Mouse (Mus musculus) forebrain, embryonic 16.5 days (tissue): ENCODE results near the gene Tmem260. TPM values are rescaled to one million over a fixed set of nuclear protein-coding genes. Genes with fewer than 3 reads are reported as not detected.
A peak's percentile ranks its signal among the peaks of the same experiment; 100 is the strongest.
"Not testable (repeated sequence)": the region's sequence is repeated elsewhere in the genome, so short reads cannot be mapped to it uniquely, and the experiment has no call there.

Experiments
- ATAC-seq: fragments of 200-750 bp; cut with Nextera tagmentation; 2 replicates; pipeline ENCODE4 v1.8.0; 2017; ENCODE audit warnings: mild to moderate bottlenecking, moderate library complexity
- H3K27ac ChIP-seq: fragments of 300-500 bp; sonication (generic); 2 replicates; pipeline ENCODE4 v1.5.1; 2014; ENCODE audit warnings: low read length, control low read depth
- H3K27me3 ChIP-seq: fragments of 300-500 bp; sonication (generic); replicated peaks from 2 replicates; pipeline ENCODE4 v1.6.1; 2014; ENCODE audit warnings: low read length; ENCODE audit not compliant: control insufficient read depth, insufficient read depth
- H3K36me3 ChIP-seq: fragments of 300-500 bp; sonication (generic); 2 replicates; pipeline ENCODE4 v1.6.1; 2014; ENCODE audit not compliant: control insufficient read depth, insufficient read depth
- H3K4me1 ChIP-seq: fragments of 300-500 bp; sonication (generic); replicated peaks from 2 replicates; pipeline ENCODE4 v1.6.1; 2014; ENCODE audit warnings: low read length; ENCODE audit not compliant: control insufficient read depth, insufficient read depth
- H3K4me2 ChIP-seq: fragments of 300-500 bp; sonication (generic); 2 replicates; pipeline ENCODE4 v1.6.1; 2014; ENCODE audit warnings: mild to moderate bottlenecking, low read length, control low read depth
- H3K4me3 ChIP-seq: fragments of 300-500 bp; sonication (generic); replicated peaks from 2 replicates; pipeline ENCODE4 v1.5.1; 2014; ENCODE audit warnings: mild to moderate bottlenecking, low read length, control low read depth
- H3K9ac ChIP-seq: fragments of 300-500 bp; sonication (generic); replicated peaks from 2 replicates; pipeline ENCODE4 v1.6.1; 2014; ENCODE audit warnings: low read depth, low read length, control low read depth
- H3K9me3 ChIP-seq: fragments of 300-500 bp; sonication (generic); 2 replicates; pipeline ENCODE4 v1.6.1; 2016; ENCODE audit warnings: low read length; ENCODE audit not compliant: control insufficient read depth
- WGBS: fragments of 180-500 bp; shearing (Covaris S2); extraction: QIAGEN DNeasy Blood & Tissue Kit; methylation state at CpG from one replicate; pipeline ENCODE4 v1.1.7; 2014; 5-methylcytosine and 5-hydroxymethylcytosine counted together
- polyA plus RNA-seq: library from polyadenylated mRNA; unstranded; fragments of >200 nt; fragmentation: Nextera tagmentation; extraction: Ambion mirVana; gene quantifications from 2 replicates; pipeline ENCODE4 v1.2.1, GENCODE M21; 2015

Gene Tmem260
- polyA plus RNA-seq, 1 experiment from 2014 or later, result 19.0 TPM

- no peak for ATAC-seq
- 53% methylated on average over 9 of the region's 9 CpGs for WGBS
- Histone ChIP-seq H3K4me3 (no peak overlapping the region), H3K4me2 (no peak overlapping the region), H3K4me1 (no peaks in the 10 kb centered on the region), H3K9me3 (no peaks in the 10 kb centered on the region), H3K36me3 (no peaks in the 10 kb centered on the region; the same call in 1 of the 2 replicates), H3K27me3 (no peaks in the 10 kb centered on the region), H3K9ac (no peak overlapping the region), H3K27ac (no peak overlapping the region)
These were observed 26.3 kb downstream of the Tmem260 start for GRCm38 (mm10) chr14:48472179-48472578.

DNA sequence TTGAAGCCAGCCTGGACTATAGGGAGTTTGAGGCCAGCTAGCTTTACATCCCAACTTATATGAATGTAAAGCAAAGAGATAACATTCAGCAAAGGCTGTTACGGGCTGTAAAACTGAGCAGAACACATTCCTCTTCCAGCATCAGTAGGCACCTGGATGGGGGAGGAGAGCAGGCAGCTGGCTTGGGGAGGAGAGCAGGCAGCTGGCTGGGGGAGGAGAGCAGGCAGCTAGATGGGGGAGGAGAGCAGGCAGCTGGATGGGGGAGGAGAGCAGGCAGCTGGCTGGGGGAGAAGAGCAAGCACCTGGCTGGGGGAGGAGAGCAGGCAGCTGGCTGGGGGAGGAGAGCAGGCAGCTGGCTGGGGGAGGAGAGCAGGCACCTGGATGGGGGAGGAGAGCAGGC lies 29.4 kb downstream of the Tmem260 start:
- H3K27ac ChIP-seq, result no peak overlapping the region
- WGBS, result 88% methylated on average over 1 of the region's 1 CpGs
- no peak overlapping the region for H3K4me3 ChIP-seq
- no peaks in the 10 kb centered on the region for H3K27me3 ChIP-seq
- H3K4me1 ChIP-seq, result no peaks in the 10 kb centered on the region
- H3K9me3 ChIP-seq, result no peaks in the 10 kb centered on the region
- no peak overlapping the region for H3K9ac ChIP-seq
- peaks cover 3% of the 10 kb centered on the region for H3K36me3 ChIP-seq
- no peak for ATAC-seq
- no peak overlapping the region for H3K4me2 ChIP-seq

- H3K9me3 ChIP-seq, H3K9ac ChIP-seq, H3K4me2 ChIP-seq, H3K27me3 ChIP-seq, H3K4me1 ChIP-seq, H3K27ac ChIP-seq, ATAC-seq, H3K36me3 ChIP-seq, H3K4me3 ChIP-seq: not testable (repeated sequence)
- WGBS, result 84% methylated on average over 3 of the region's 3 CpGs
These were observed 29.9 kb downstream of the Tmem260 start for GRCm38 (mm10) chr14:48475834-48476233.

DNA sequence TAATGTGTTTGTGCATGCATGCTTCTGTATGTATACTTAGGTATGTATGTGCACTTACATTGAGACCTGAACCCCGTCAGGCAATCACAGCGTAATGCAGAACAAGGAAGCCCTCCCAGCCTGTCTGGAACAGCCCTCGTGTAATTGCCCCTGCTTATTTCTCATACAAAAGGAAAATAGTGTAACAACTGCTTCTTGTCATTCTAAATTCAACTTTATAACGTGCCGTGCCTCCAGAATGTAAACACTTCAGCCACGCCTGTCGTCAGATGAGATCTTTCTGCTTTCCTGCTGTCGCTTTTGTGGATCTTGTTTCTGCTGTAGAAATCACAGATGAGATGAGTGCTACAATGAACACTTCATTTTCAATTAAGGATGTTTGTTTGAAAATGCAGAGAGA lies 30.4 kb downstream of the Tmem260 start:
- H3K4me2 ChIP-seq, result no peak overlapping the region
- H3K4me3 ChIP-seq, result no peak overlapping the region
- ATAC-seq, result no peak
- H3K27ac ChIP-seq, result no peak overlapping the region
- no peaks in the 10 kb centered on the region for H3K4me1 ChIP-seq
- H3K36me3 ChIP-seq, result peaks cover 3% of the 10 kb centered on the region; the same call in 1 of the 2 replicates
- H3K27me3 ChIP-seq, result no peaks in the 10 kb centered on the region
- H3K9me3 ChIP-seq, result no peaks in the 10 kb centered on the region
- 76% methylated on average over 8 of the region's 8 CpGs for WGBS
- H3K9ac ChIP-seq, result no peak overlapping the region

- Histone ChIP-seq H3K4me1 (no peaks in the 10 kb centered on the region), H3K4me3 (no peak overlapping the region), H3K27ac (no peak overlapping the region), H3K4me2 (no peak overlapping the region), H3K27me3 (no peaks in the 10 kb centered on the region), H3K36me3 (peaks cover 3% of the 10 kb centered on the region; the same call in 1 of the 2 replicates), H3K9me3 (no peaks in the 10 kb centered on the region), H3K9ac (no peak overlapping the region)
- peak; percentile 64 for ATAC-seq
- WGBS, result 38% methylated on average over 7 of the region's 7 CpGs
These were observed 35.7 kb downstream of the Tmem260 start for GRCm38 (mm10) chr14:48481591-48481990.

- Histone ChIP-seq H3K4me2 (no peak overlapping the region), H3K4me1 (no peaks in the 10 kb centered on the region), H3K4me3 (no peak overlapping the region), H3K27ac (no peak overlapping the region), H3K36me3 (peaks cover 8% of the 10 kb centered on the region; the same call in 1 of the 2 replicates), H3K9ac (no peak overlapping the region), H3K9me3 (no peaks in the 10 kb centered on the region), H3K27me3 (no peaks in the 10 kb centered on the region)
- no peak for ATAC-seq
- 85% methylated on average over 6 of the region's 6 CpGs for WGBS
These were observed 36.8 kb downstream of the Tmem260 start for GRCm38 (mm10) chr14:48482762-48483161.

- H3K27me3 ChIP-seq, result no peaks in the 10 kb centered on the region
- WGBS, result 22% methylated on average over 4 of the region's 4 CpGs
- H3K36me3 ChIP-seq, result peaks cover 4% of the 10 kb centered on the region; the same call in 1 of the 2 replicates
- no peak overlapping the region for H3K4me3 ChIP-seq
- H3K9me3 ChIP-seq, result no peaks in the 10 kb centered on the region
- H3K27ac ChIP-seq, result no peak overlapping the region
- H3K4me2 ChIP-seq, result no peak overlapping the region
- no peak overlapping the region for H3K9ac ChIP-seq
- H3K4me1 ChIP-seq, result no peaks in the 10 kb centered on the region
- no peak for ATAC-seq
These were observed 48.0 kb downstream of the Tmem260 start for GRCm38 (mm10) chr14:48493896-48494295.

DNA sequence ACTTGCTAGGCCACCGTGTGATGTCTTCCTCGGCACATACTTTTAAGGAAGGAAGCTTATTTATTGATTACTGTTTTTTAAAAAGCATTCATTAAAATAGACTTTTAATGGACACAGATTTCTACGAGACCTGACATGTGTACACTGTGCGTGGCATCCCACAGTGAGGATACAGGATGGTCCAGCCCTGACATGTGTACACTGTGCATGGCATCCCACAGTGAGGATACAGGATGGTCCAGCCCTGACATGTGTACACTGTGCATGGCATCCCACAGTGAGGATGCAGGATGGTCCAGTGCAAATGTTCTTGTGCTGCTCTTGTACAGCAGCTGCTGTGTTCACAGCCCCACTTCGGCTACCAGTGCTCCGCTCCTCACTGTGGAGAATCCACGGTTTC lies 56.6 kb downstream of the Tmem260 start:
- no peaks in the 10 kb centered on the region for H3K9me3 ChIP-seq
- H3K9ac ChIP-seq, result no peak overlapping the region
- ATAC-seq, result no peak
- H3K36me3 ChIP-seq, result peaks cover 7% of the 10 kb centered on the region; the same call in 1 of the 2 replicates
- no peak overlapping the region for H3K4me2 ChIP-seq
- WGBS, result 92% methylated on average over 7 of the region's 7 CpGs
- H3K27me3 ChIP-seq, result no peaks in the 10 kb centered on the region
- H3K4me1 ChIP-seq, result no peaks in the 10 kb centered on the region
- H3K4me3 ChIP-seq, result no peak overlapping the region
- H3K27ac ChIP-seq, result no peak overlapping the region

- H3K27me3 ChIP-seq, result no peaks in the 10 kb centered on the region
- H3K4me1 ChIP-seq, result no peaks in the 10 kb centered on the region
- no peak overlapping the region for H3K4me3 ChIP-seq
- no peak for ATAC-seq
- H3K9ac ChIP-seq, result no peak overlapping the region
- H3K36me3 ChIP-seq, result peaks cover 5% of the 10 kb centered on the region; the same call in 1 of the 2 replicates
- no peaks in the 10 kb centered on the region for H3K9me3 ChIP-seq
- WGBS, result 27% methylated on average over 18 of the region's 18 CpGs
- no peak overlapping the region for H3K4me2 ChIP-seq
- no peak overlapping the region for H3K27ac ChIP-seq
These were observed 58.0 kb downstream of the Tmem260 start for GRCm38 (mm10) chr14:48503691-48504565.
